Mouse (Mus musculus): Measurements from ENCODE around the gene Gm10715.
A peak's percentile ranks its signal among the peaks of the same experiment; 100 is the strongest.
"Not testable (repeated sequence)": the region's sequence is repeated elsewhere in the genome, so short reads cannot be mapped to it uniquely, and the experiment has no call there.

The Gm10715 gene

DNA sequence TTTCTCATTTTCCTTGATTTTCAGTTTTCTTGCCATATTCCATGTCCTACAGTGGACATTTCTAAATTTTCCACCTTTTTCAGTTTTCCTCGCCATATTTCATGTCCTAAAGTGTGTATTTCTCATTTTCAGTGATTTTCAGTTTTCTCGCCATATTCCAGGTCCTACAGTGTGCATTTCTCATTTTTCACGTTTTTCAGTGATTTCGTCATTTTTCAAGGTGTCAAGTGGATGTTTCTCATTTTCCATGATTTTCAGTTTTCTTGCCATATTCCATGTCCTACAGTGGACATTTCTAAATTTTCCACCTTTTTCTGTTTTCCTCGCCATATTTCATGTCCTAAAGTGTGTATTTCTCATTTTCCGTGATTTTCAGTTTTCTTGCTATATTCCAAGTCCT lies 11.0 kb upstream of the Gm10715 start:
- peak; percentile 68 for DNase-seq

DNA sequence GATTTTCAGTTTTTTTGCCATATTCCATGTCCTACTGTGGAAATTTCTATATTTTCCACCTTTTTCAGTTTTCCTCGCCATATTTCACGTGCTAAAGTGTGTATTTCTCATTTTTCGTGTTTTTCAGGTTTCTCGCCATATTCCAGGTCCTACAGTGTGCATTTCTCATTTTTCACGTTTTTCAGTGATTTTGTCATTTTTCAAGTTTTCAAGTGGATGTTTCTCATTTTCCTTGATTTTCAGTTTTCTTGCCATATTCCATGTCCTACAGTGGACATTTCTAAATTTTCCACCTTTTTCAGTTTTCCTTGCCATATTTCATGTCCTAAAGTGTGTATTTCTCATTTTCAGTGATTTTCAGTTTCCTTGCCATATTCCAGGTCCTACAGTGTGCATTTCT lies 10.5 kb upstream of the Gm10715 start:
- DNase-seq = not testable (repeated sequence)

DNA sequence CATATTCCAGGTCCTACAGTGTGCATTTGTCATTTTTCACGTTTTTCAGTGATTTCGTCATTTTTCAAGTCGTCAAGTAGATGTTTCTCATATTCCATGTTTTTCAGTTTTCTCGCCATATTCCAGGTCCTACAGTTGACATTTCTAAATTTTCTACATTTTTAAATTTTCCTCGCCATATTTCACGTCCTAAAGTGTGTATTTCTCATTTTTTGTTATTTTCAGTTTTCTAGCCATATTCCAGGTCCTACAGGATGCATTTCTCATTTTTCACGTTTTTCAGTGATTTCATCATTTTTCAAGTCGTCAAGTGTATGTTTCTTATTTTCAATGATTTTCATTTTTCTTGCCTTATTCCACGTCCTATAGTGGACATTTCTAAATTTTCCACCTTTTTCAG lies 9.9 kb upstream of the Gm10715 start:
- DNase-seq = not testable (repeated sequence)

DNA sequence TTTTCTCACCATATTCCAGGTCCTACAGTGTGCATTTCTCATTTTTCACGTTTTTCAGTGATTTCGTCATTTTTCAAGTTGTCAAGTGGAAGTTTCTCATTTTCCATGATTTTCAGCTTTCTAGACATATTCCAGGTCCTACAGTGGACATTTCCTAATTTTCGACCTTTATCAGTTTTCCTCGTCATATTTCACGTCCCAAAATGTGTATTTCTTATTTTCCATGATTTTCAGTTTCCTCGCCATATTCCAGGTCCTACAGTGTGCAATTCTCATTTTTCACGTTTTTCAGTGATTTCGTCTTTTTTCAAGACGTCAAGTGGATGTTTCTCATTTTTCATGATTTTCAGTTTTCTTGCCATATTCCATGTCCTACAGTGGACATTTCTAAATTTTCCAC lies 9.5 kb upstream of the Gm10715 start:
- DNase-seq = not testable (repeated sequence)

DNA sequence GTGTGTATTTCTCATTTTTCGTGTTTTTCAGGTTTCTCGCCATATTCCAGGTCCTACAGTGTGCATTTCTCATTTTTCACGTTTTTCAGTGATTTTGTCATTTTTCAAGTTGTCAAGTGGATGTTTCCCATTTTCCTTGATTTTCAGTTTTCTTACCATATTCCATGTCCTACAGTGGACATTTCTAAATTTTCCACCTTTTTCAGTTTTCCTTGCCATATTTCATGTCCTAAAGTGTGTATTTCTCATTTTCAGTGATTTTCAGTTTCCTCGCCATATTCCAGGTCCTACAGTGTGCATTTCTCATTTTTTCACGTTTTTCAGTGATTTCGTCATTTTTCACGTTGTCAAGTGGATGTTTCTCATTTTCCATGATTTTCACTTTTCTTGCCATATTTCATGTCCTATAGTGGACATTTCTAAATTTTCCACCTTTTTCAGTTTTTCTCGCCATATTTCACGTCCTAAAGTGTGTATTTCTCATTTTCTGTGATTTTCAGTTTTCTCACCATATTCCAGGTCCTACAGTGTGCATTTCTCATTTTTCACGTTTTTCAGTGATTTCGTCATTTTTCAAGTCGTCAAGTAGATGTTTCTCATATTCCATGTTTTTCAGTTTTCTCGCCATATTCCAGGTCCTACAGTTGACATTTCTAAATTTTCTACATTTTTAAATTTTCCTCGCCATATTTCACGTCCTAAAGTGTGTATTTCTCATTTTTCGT lies 7.2 kb upstream of the Gm10715 start:
- peak; percentile 37 for DNase-seq

DNA sequence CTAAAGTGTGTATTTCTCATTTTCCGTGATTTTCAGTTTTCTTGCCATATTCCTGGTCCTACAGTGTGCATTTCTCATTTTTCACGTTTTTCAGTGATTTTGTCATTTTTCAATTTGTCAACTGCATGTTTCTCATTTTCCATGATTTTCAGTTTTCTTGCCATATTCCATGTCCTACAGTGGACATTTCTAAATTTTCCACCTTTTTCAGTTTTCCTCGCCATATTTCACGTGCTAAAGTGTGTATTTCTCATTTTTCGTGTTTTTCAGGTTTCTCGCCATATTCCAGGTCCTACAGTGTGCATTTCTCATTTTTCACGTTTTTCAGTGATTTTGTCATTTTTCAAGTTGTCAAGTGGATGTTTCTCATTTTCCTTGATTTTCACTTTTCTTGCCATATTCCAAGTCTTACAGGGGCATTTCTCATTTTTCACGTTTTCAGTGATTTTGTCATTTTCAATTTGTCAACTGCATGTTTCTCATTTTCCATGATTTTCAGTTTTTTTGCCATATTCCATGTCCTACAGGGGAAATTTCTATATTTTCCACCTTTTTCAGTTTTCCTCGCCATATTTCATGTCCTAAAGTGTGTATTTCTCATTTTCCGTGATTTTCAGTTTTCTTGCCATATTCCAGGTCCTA lies 5.9 kb upstream of the Gm10715 start:
- DNase-seq = not testable (repeated sequence)

DNA sequence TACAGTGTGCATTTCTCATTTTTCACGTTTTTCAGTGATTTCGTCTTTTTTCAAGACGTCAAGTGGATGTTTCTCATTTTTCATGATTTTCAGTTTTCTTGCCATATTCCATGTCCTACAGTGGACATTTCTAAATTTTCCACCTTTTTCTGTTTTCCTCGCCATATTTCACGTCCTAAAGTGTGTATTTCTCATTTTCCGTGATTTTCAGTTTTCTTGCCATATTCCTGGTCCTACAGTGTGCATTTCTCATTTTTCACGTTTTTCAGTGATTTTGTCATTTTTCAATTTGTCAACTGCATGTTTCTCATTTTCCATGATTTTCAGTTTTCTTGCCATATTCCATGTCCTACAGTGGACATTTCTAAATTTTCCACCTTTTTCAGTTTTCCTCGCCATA lies 2.4 kb upstream of the Gm10715 start, which contains the start of gene Gm17535:
Gene Gm17535, plus strand, starts transcription at position 301 of the 400 bp plus-strand sequence.
- DNase-seq = not testable (repeated sequence)

DNA sequence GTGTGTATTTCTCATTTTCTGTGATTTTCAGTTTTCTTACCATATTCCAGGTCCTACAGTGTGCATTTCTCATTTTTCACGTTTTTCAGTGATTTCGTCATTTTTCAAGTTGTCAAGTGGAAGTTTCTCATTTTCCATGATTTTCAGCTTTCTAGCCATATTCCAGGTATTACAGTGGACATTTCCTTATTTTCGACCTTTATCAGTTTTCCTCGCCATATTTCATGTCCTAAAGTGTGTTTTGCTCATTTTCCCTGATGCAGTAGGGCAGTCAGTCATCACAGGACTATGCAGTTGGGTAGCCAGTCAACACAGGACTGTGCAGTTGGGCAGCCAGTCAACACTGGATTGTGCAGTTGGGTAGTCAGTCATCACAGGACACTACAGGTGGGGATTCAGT lies 1.5 kb downstream of the Gm10715 start:
- not testable (repeated sequence) for DNase-seq
